Mouse (Mus musculus) skeletal muscle tissue, adult 2 months (tissue): Measurements from ENCODE around the gene Rfwd3.
"Not testable (repeated sequence)": the region's sequence is repeated elsewhere in the genome, so short reads cannot be mapped to it uniquely, and the experiment has no call there.

Experiments used
- DNase-seq: peaks from one replicate; pipeline ENCODE4 v3.0.0-alpha.2; 2012; ENCODE audit warnings: low read depth, low spot score

Gene Rfwd3

GRCm38 (mm10) chr8:111299821-111300568, at the start of gene Rfwd3:
Gene Rfwd3 (minus strand): TSS chr8:111300222.
- DNase-seq: peak; percentile 97

GRCm38 (mm10) chr8:111343225-111343624, 43.2 kb upstream of the Rfwd3 start:
- peak; percentile 46 for DNase-seq

GRCm38 (mm10) chr8:111340186-111340585, 40.2 kb upstream of the Rfwd3 start:
- no peak for DNase-seq

DNA sequence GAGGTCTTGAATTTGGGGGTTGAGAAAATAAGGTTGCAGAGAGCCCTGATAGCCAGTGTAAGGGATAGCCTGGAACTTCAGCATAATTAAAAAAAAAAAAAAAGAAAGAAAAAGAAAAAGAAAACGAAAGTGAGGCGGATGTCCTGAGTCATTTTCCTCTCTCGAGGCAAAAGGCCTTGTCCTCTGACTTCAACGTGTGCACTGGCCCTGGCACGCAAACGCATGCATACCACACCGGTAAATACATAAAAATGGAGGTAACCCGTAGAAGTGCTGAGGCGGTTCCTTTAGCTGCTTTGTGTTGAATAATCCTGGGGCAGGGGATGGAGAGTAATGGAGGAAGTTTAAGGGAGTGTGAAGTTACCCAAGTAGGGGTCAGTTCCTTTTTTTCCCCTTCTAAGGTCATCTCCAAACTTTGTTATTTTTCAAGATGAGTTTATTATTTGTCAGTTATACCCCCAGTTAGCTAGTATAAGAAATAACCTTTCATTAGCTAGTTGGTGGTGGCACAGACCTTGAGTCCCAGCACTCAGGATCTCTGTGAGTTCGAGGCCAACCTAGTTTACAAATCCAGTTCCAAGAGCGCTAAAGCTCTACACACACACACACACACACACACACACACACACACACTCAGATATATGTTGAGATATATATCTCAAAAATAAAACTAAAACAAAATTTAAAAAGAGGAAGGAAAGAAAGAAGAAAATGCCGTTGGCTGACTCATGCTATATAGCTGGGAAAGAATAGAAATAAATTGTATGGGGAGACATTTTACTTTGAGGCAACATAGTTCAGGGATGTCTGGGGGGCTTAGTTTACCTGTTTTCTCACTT, 38.6 kb upstream of the Rfwd3 start:
- DNase-seq: no peak

DNA sequence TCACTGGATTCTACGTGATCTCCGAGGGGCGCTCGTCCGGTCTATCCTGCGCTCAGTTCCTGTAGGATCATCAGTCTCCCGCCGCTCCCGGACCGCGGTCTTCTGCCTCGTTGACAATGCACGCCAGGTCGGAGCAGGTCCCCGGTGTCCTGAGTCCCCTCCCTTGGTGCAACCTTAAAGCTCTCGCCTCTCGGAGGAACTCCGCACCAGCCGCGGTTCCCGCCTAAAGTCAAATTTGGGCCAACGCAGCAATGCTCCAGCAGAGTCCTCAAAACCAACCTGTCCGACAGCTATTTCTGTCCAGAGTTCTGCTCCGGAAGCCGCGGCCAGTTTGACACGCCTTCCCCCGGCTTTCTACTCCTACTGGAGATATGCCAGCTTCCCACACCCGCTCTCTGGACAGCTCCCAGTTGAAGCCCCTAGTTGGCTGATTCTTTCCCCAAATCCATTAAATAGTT, 37.9 kb upstream of the Rfwd3 start, which contains the start of gene Mlkl:
TSS of gene Mlkl (minus strand) at position 288 of the 458 bp plus-strand sequence.
- peak; percentile 13 for DNase-seq

DNA sequence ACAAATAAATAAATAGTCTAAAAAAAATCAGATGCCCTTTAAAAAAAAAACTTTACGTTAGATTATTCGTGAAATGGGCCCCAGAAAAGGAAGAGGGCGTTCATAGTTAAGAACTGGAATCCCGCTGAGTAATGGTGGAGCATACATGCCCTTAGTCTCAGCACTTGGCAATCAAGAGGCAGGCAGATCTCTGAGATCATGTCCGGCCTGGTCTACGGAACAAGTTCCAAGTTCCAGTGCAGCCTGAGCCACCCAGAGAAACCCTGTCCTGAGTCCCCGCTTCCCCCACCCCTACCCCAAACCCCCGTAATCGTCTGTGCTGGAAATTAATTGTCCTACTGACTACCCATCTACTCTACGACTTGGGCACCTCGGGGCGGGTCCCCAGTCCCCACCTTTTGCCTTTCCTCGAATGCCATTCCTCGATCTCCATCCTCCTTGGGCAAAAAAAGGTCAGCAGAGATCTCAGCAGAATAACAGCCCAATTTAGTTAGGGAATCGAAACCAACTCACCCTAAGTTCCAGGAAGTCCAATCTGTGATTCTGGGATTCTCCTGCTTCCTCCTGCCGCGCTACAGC, 37.4 kb upstream of the Rfwd3 start:
- DNase-seq: peak; percentile 16

DNA sequence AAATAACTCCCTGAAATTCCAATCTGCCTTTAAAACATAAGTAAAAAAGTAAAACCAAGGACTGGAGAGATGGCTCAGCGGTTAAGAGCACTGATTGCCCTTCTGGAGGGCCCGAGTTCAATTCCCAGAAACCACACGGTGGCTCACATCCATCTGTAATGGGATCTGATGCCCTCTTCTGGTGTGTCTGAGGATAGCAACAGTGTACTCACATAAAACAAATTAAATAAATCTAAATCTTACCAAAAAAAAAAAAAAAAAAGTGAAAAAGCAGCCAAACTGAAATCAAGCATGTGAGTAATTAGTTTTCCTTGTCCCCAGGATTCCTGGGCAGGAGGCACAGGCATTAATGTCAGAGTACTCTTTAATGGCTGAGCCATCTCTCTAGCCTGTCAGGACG, 36.7 kb upstream of the Rfwd3 start:
- no peak for DNase-seq

GRCm38 (mm10) chr8:111325222-111325790, 25.3 kb upstream of the Rfwd3 start:
- DNase-seq: no peak

DNA sequence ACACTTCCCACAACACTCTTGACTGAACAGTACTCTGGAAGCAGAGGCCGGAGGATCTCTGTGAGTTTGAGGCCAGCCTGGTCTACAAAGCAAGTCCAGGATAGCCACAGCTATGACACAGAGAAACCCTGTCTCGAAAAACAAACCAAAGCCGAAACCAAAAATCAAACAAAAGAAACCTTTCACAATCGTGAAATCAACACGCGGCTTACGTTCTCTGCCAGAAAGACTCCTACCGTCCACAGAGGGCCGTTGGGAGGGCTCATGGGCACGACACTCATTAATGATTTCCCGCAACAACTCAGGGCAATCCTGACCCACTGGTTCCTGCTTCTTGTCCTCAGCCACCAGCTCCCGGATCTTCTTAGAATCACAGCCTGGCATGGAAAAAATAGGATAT, 14.7 kb upstream of the Rfwd3 start:
- no peak for DNase-seq

- not testable (repeated sequence) for DNase-seq
Observed at GRCm38 (mm10) chr8:111313961-111314360, 13.9 kb upstream of the Rfwd3 start.

DNA sequence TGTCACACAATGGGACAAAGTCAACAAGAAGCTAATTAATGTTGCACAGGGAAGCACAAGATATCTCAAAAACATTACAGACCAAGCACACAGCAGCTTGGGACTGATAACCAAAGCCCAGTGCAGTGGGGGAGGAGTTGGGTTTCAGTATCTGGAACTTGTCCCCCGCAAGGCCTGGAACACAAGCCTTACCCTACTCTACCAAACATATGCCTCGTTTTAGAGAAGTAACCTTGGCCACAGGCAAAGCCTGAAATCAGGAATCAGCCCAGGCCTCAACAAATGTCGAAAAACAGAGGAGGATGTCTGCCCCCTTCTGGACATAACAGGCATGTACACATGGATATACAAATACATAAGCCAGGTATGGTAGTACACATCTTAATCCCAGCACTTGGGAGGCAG, 12.7 kb upstream of the Rfwd3 start:
- DNase-seq: no peak

- DNase-seq: not testable (repeated sequence)
Observed at GRCm38 (mm10) chr8:111310006-111310405, 10.0 kb upstream of the Rfwd3 start.

DNA sequence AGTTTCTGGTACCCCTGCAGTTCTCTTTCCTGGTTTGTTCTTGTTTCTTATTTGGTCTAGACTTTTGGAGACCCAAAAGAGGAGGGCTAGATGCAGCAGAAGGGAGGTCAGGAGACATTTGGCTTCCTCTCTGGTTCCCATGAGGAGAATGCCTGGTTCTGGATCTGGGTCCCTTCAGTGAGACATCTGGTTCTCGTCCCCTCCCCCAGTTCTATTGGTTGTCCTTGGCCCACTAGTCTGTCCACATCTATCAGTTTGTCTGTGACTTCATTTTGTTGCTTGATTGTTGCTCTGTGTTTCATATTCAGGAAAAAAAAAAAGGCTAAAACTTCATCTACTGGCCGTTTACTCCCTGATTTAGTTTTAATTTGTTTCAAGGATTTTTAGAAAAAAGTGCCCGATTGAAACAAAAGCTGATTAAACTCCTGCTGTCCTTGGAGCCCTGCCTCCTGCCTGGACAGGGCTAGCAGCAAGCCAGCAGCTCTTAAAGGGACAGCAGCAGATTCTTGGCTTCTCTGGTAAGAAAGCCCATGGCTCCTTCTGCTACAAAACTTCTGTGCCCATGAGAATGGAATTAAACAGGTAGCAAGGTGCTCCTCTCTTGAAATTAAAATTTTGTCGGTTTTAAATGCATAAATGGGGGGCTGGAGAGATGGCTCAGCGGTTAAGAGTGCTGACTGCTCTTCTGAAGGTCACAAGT, 5.2 kb upstream of the Rfwd3 start:
- no peak for DNase-seq

DNA sequence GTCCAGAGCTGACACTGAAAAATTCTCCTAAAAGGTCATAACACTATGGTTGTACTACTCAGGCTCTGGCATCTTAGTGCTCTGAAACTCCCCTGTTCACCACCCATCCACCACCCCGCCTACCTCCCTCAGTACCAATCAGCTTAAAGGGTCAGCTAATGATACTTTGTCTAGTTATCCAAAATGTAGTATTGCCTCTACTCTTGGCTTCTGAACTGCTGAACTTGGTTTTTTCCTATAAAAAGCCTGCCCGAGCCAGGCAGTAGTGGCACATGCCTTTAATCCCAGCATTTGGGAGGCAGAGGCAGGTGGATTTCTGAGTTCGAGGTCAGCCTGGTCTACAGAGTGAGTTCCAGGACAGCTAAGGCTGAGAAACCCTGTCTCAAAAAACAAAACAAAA, 4.3 kb upstream of the Rfwd3 start:
- no peak for DNase-seq

DNA sequence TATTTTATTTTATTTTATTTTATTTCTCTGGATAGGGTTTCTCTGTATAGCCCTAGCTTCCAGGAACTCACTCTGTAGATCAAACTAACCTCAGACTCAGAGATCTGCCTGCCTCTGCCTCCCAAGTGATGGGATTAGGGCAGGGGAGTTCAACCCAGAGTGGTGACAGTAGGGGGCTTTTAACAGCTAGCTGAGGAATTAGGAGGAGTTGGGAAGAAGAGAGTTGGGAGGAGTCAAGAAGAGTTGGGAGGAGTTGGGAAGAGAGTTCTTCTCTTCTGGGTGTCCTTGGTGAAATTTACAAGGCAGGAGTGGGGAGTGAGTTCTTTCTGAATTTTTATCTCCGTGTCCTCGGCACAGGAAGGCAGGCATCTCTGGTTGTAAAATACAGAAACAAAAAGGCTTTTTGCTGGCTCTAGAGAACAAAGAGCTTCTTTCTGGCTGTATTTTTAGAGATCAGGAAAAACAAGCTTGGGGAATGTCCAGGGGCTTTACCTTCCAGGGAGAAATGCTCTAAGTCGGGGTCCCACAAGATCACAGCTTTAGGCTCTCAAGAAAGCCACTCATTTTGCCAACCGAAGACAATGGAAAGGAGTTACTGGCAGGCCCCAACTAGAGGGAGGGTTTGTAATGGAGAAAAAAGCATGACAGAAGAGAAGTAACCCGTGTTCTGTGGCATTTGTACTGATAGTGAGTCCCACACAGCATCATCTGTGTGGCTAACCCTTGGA, 3.2 kb upstream of the Rfwd3 start:
- DNase-seq: not testable (repeated sequence)

- no peak for DNase-seq
Observed at GRCm38 (mm10) chr8:111300597-111301546, 850 bp upstream of the Rfwd3 start.

DNA sequence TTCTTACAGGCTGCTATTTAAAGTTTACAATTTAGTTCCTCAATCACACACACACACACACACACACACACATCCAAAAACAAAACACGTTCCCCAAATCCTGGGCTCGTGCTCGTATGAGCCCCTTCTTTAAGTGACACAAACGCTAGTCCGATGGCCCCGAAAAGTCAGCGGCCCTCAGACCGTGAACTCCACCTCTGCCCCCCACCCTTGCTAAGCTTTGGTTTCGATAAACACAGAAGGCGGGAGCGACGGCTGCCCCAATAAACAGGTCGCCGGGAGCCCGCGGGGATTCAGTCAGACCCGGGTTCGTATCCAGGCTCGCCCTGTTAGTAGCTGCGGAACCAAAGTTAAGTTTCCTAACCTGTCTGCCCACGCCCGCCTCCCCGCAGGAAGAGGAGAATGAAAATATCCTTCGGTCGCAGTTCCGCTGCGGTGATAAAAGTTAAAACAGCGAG, 630 bp downstream of the Rfwd3 start:
- peak; percentile 9 for DNase-seq

DNA sequence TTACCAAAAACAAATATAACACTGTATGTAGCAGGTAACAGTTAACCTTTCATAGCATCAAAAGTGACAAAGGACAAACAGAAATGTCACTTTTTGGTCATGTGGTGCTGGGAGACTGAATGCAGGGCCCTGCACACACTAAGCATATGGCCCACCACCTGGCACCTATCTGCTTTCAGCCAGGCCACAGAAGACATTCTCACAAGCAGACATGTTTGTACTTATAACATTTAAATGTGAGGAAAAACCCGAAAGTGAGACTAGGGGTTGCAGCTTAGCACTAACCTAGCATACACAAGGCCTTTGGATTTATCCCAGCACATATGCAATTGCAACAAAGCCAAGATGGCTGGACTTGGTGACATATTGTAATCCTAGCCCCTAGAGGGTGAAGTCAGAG, 2.0 kb downstream of the Rfwd3 start:
- DNase-seq: no peak

- DNase-seq: no peak
Observed at GRCm38 (mm10) chr8:111291733-111292132, 8.3 kb downstream of the Rfwd3 start.
